Mouse (Mus musculus): ENCODE data around the gene Atrnl1. TPM values are rescaled to one million over a fixed set of nuclear protein-coding genes. Genes with fewer than 3 reads are reported as not detected.

The Atrnl1 gene
- total RNA-seq, 2 experiments from 2014 or later = 4.4 to 5.0 TPM

- peak; percentile 63 for DNase-seq (ENCODE audit: low spot score)
These were observed 1.3 kb upstream of the Atrnl1 start for GRCm38 (mm10) chr19:57609361-57610057.

DNA sequence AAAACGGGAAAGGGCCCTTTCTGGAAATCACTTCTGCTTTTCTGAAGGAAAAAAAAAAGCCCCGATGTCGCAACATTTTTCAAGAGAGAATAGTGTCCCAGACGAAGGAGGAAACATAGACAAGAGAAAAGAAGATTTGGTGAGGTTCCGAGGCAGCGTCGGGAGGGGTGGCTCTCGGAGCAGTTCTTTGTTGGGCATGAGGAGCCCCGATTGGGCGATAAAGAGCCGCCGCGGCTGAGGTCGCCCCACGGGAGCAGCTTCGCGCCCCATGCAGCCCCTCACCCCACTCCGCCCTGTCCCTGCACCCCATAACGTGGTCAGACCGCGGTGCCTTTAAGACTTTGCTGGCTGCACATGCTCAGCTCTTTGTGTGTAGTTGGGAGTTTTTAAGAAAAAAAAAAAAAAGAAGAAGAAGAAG, 767 bp upstream of the Atrnl1 start:
- peak; percentile 29 for DNase-seq (ENCODE audit: low spot score)

GRCm38 (mm10) chr19:57611291-57612178, 701 bp downstream of the Atrnl1 start:
- peak; percentile 43 for DNase-seq (ENCODE audit: low spot score)

- no peak for DNase-seq (ENCODE audit: low spot score)
These were observed 1.3 kb downstream of the Atrnl1 start for GRCm38 (mm10) chr19:57612179-57612472.

DNA sequence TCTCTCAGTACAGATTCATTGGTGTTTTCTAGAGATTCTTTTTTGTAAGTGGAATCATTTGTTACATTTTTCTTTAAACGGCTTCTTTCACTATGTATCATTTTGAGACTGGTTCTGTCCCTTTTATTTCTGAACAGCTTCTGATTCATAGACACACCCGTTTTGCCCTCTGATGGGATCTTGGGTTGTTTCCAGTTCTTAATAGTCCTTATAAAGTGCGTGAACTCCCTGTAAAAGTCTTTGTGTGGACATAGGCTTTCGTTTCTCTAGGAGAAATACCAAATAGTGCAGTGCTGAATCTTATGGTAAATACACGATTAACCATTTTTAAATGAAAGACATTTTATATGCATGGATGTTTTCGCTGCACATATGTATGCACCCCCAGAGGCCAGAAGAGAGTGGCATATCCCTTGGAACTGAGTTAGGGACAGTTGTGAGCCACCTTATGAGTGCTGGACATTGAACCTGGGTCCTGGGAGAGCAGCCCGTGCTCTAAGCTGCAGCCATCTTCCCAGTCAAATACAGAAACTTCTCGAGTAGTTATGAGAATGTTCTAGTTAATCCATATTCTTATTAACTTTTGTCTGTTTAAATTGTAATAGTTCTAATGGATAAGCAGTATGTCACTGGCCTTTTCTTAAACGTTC, 5.3 kb downstream of the Atrnl1 start:
- DNase-seq (ENCODE audit: low spot score) = no peak

GRCm38 (mm10) chr19:57619088-57619487, 8.3 kb downstream of the Atrnl1 start:
- no peak for DNase-seq (ENCODE audit: low spot score)

GRCm38 (mm10) chr19:57621814-57622213, 11.0 kb downstream of the Atrnl1 start:
- no peak for DNase-seq (ENCODE audit: low spot score)

DNA sequence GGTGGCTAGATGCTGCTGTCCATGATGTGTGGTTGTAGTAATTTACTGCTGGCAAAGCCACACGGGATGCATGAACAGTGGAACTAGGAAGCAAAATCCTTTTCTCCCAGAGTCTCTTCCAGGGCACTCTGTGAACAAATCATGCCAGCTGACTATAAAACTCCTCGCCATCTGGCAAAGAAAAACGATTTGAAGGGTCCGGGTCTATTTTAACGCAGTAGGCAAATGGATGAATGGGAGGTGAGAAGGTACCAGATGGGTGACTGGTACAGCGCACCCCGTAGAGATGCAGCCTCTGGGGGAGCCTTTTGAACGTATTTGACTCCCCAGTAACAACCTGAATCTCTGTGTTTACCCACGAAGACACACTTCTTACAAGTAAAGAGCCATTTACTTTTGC, 14.9 kb downstream of the Atrnl1 start:
- DNase-seq (ENCODE audit: low spot score) = no peak

DNA sequence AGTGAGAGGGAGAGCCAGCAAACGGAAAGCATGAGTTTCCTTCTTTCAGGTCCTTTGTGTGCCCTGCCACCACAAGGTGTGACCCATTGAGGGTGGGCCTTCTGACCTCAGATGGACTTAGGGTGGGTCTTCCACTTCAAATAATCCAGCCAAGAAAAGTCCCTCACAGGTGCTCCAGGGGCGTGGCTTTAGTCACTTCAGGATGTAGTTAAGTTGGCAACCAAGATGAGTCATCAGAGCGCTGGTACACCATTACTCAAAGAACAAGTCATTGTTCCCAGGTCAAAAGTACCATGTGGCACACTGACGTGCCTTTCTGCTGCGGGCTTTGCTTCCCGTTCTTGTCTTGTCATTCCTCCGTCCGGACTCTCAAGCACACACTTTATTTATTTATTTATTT, 16.4 kb downstream of the Atrnl1 start:
- DNase-seq (ENCODE audit: low spot score) = no peak

DNA sequence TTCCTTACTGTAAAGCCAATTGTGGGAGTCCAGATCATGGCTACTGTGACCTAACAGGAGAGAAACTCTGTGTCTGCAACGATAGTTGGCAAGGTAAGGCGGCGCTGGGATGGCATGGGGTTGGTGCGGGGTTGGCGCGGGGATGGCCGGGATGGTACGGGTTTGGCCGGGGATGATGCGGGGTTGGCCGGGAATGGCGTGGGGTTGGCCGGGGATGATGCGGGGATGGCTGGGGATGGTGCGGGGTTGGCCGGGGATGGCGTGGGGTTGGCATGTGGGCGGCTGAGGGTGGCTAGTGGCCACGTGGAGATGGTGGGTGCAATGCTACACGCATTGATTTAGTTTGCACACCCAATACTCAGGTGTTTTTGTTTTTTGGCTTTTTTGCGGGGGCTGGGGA, 31.7 kb downstream of the Atrnl1 start:
- no peak for DNase-seq (ENCODE audit: low spot score)

DNA sequence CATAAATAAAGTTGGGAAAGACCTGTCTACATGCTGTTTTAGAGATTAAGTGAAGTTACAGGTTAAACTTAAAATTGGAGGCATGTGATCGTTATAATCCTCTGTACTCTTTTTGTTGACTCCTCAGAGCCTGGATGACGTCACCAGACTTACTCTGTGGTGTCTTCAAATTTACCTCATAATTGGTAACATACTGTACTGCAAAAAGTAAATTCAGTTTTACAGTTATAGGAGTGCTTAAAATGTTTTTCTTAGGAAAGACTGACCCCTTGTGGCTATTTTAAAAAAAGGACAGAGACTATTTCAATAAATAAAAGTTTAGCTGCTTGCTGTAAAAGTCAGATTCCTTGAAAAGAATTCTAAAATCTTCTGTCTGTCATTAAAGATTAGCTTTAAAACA, 32.1 kb downstream of the Atrnl1 start:
- peak; percentile 11 for DNase-seq (ENCODE audit: low spot score)

- no peak for DNase-seq (ENCODE audit: low spot score)
These were observed 37.5 kb downstream of the Atrnl1 start for GRCm38 (mm10) chr19:57648202-57648943.

DNA sequence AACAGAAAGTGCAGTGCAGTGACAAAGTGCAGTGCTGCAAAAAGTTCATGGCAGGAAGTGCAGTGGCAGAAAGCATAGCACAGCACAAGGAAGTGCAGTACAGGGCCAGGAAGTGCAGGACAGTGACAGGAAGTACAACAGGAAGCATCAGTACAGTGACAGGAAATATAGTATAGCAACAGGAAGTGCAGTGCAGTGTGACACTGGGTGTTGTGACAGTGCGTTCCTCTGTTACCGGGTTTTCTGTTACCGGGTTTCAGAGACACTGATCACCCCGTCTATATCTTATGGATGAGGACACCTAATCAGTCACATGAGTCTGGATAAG, 38.1 kb downstream of the Atrnl1 start:
- DNase-seq (ENCODE audit: low spot score) = no peak

- peak; percentile 52 for DNase-seq (ENCODE audit: low spot score)
These were observed 44.2 kb downstream of the Atrnl1 start for GRCm38 (mm10) chr19:57655083-57655482.

GRCm38 (mm10) chr19:57655491-57655890, 44.7 kb downstream of the Atrnl1 start:
- no peak for DNase-seq (ENCODE audit: low spot score)

DNA sequence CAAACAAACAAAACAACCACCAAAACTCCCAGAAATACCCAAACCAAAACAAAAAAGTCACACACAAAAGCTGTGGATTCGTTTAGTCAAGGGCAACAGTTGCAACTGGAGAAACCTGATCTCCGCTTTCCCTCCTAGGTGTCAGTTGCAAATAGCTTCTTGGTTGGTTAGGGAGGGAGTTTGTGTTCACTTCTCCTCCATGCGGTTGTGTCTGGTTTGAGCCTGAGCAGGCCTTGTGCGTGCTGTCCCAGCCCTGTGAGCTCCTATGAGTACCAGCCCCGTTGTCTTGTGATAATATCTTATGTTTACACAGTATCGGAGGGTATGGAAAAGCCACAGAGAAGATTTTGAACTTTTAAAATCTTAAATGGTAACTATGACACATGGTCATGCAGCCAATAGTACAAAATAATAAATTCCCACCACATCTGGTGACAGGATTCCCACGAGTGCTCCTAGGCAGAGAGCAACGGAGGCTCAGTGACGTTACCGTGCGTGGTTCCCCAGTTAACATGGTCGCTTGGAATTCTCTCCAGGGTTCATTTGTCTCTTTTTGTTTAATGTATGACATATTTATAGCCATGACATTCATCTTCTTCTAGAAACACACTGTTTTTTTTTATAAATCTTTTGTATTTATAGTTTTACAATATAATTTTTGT, 46.7 kb downstream of the Atrnl1 start:
- DNase-seq (ENCODE audit: low spot score) = no peak

GRCm38 (mm10) chr19:57658111-57659091, 47.6 kb downstream of the Atrnl1 start:
- DNase-seq (ENCODE audit: low spot score) = no peak

DNA sequence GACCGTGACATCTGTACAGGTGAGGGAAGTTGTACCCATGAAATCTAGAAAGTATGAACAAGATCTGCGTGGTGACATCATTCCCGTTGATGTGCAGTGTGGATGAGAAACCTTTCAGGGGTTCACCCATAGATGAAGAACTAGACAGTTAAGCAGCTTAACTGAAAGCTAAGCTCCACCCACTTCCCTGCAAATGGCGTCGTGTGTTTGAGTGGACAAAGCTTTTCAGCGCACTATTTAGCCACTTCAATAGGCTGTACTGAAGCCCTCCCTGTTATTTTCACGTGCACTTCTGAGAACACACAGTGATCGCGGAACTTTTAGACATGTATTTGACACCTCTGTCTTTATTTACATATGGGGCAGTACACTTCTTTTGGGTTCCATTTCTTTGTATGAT, 56.2 kb downstream of the Atrnl1 start:
- DNase-seq (ENCODE audit: low spot score) = no peak

- no peak for DNase-seq (ENCODE audit: low spot score)
These were observed 57.1 kb downstream of the Atrnl1 start for GRCm38 (mm10) chr19:57667946-57668345.

DNA sequence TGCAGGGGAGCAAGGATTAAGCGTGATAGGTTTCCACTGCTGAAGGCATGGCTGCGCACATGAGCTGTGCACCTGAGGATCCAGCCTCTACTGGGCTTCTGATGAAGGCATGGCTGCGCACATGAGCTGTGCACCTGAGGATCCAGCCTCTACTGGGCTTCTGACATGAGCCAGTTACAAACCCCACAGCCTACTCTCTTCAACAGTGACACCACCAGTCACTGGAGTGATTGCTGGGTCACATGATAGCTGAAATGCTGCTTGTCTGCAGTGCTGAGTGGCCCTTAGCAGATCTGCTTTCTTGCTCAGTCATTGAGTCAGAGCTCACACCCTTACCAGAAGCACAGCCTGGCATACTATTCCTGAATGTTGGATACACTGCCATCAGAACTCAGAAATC, 68.6 kb downstream of the Atrnl1 start:
- DNase-seq (ENCODE audit: low spot score) = no peak

Measured in gastrocnemius, adult 18-20 months (tissue).